Mouse (Mus musculus) lung, adult 2 months (tissue): ENCODE results near the gene Cryge.

Source experiments
- CTCF ChIP-seq: fragments of 200-500 bp; IDR thresholded peaks from 2 replicates; pipeline ENCODE4 v1.5.1; 2011; ENCODE audit warnings: mild to moderate bottlenecking, low read length, control low read depth; ENCODE audit not compliant: insufficient read depth
- POLR2A ChIP-seq: fragments of 200-500 bp; IDR thresholded peaks from 2 replicates; pipeline ENCODE4 v1.6.1; 2011; ENCODE audit warnings: low read depth, mild to moderate bottlenecking, control low read depth, low read length, borderline replicate concordance; ENCODE audit errors: extremely low read depth

GRCm38 (mm10) chr1:65088567-65089356, 37.8 kb upstream of the Cryge start:
- no peak for TF ChIP-seq CTCF
- no peak for TF ChIP-seq POLR2A
